In the genomic region with DNA sequence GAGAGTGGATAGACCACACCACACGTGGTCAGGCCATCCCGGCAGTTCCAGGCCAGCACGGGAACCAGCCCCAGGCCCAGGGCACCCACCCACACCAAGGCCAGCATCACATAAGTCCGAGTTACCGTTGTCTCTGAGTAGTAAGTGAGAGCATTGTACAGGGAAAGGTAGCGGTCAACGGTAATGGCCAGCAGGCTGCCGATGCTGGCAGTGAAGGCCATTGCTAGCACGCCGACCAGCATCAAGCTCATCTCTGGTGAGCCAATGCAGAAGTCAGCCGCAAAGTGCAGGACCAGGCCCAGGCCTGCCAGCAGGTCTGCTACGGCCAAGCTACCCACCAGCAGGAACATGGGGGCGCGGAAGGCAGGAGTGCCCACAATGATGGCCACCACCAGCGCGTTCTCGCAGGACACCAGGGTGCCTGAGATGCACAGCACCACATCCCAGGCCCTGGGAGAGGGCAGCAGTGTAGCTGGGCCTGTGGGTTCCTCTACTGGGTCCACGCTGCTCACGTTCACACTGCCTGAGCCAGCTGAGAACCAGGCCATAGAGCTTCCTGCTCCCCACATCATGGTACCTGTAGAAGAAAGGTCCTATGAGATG, we compare ENCODE assay signal across 22 mouse cellular contexts. TPM values are rescaled to one million over a fixed set of nuclear protein-coding genes. Genes with fewer than 3 reads are reported as not detected.
A peak's percentile ranks its signal among the peaks of the same experiment; 100 is the strongest.
DNase-seq lines count a peak whose midpoint lies in the region; ATAC-seq lines count a peak whose summit lies in the region.
"Had no signal": no experiment of that assay in that cellular context is flagged by ENCODE, and none has a peak within 500 bp of the region (broad histone marks: within the 10 kb centered on the region; RNA-seq: fewer than 3 reads in every experiment).

No protein-coding gene starts in this region.

- H3K4me2 ChIP-seq in hindbrain, embryonic 12.5 days (replicated peaks): no peak overlapping the region

- peaks cover 33% of the 10 kb centered on the region for H3K4me1 ChIP-seq in hindbrain, embryonic 10.5 days (replicated peaks)
- peaks cover 25% of the 10 kb centered on the region for H3K4me1 ChIP-seq in hindbrain, embryonic 12.5 days
- H3K4me1 ChIP-seq in megakaryocyte, embryonic 14.5 days: peaks cover 44% of the 10 kb centered on the region

- peaks cover 83% of the 10 kb centered on the region for H3K27me3 ChIP-seq in hindbrain, embryonic 10.5 days (ENCODE audit: insufficient read depth, poor library complexity, severe bottlenecking)
- peaks cover 59% of the 10 kb centered on the region for H3K27me3 ChIP-seq in hindbrain, embryonic 12.5 days
- peaks cover 74% of the 10 kb centered on the region for H3K27me3 ChIP-seq in megakaryocyte, embryonic 14.5 days (replicated peaks)

- peak; percentile 24 for DNase-seq in cerebellum, adult 8-10 months
- DNase-seq in cerebellum, adult 11 months: no peak
- no peak for DNase-seq in hindbrain, embryonic 10.5 days (ENCODE audit: low spot score)
- DNase-seq: adrenal gland, postnatal 10 days; embryo, embryonic 11 days; gastrocnemius, postnatal 36 days; heart, adult 18-20 months; heart, postnatal 14 days; kidney, adult 2 months had no signal

- H3K27ac ChIP-seq in hindbrain, embryonic 10.5 days: no peak overlapping the region
- H3K27ac ChIP-seq in hindbrain, embryonic 12.5 days: no peak overlapping the region
- H3K27ac ChIP-seq: embryonic facial prominence, embryonic 12.5 days; forebrain, embryonic 15.5 days; heart, embryonic 15.5 days had no signal

- no peaks in the 10 kb centered on the region for H3K9me3 ChIP-seq in hindbrain, embryonic 10.5 days
- H3K9me3 ChIP-seq in hindbrain, embryonic 12.5 days (replicated peaks): no peaks in the 10 kb centered on the region
- no peaks in the 10 kb centered on the region for H3K9me3 ChIP-seq in megakaryocyte, embryonic 14.5 days
- H3K9me3 ChIP-seq: embryonic facial prominence, embryonic 12.5 days; forebrain, embryonic 15.5 days; heart, embryonic 10.5 days; heart, embryonic 15.5 days had no signal

- ATAC-seq in hindbrain, embryonic 12.5 days (ENCODE audit: low FRiP score): no peak
- no peak for ATAC-seq in megakaryocyte, adult 5-6 weeks (ENCODE audit: poor library complexity, severe bottlenecking)
- ATAC-seq: forebrain, embryonic 15.5 days; intestine, embryonic 16.5 days had no signal

- no peaks in the 10 kb centered on the region for H3K36me3 ChIP-seq in hindbrain, embryonic 10.5 days
- no peaks in the 10 kb centered on the region for H3K36me3 ChIP-seq in hindbrain, embryonic 12.5 days
- H3K36me3 ChIP-seq in megakaryocyte, embryonic 14.5 days (replicated peaks; ENCODE audit: low read length): no peaks in the 10 kb centered on the region
- H3K36me3 ChIP-seq: embryonic facial prominence, embryonic 12.5 days; forebrain, embryonic 15.5 days; heart, embryonic 10.5 days; heart, embryonic 15.5 days had no signal

- H3K4me3 ChIP-seq in hindbrain, embryonic 10.5 days: 0 out of 2 replicates have a peak overlapping the region, but pooled peaks have one; percentile 6
- no peak overlapping the region for H3K4me3 ChIP-seq in hindbrain, embryonic 12.5 days
- peak overlapping the region; percentile 48 for H3K4me3 ChIP-seq in megakaryocyte, embryonic 14.5 days (replicated peaks)

- WGBS in hindbrain, embryonic 10.5 days: 91% methylated on average over 19 of the region's 19 CpGs
- WGBS in hindbrain, embryonic 12.5 days: 90% methylated on average over 19 of the region's 19 CpGs

- H3K9ac ChIP-seq in hindbrain, embryonic 12.5 days: no peak overlapping the region

RNA-seq across cellular contexts. Expression of gene Cd164l2, which starts 1.0 kb away (rescaled TPM):
- polyA plus RNA-seq in hindbrain, embryonic 10.5 days (2016; fragmentation: Nextera tagmentation; extraction: Ambion mirVana): 1.1 and 2.2 TPM in 2 replicates
- polyA plus RNA-seq in hindbrain, embryonic 12.5 days (2016; fragmentation: Nextera tagmentation; extraction: Ambion mirVana): 2.0 and 2.3 TPM in 2 replicates
- polyA plus RNA-seq in megakaryocyte, embryonic 14.5 days (2012; ENCODE audit: insufficient read depth, low replicate concordance): 1.7 and 2.5 TPM in 2 replicates
- not detected in 2 replicates for total RNA-seq in megakaryocyte, adult 5-6 weeks (2015)
- total RNA-seq in megakaryocyte, adult 5-6 weeks (2017): not detected in 2 replicates
- total RNA-seq: common myeloid progenitor, adult 5-6 weeks; heart, adult 18-20 months; heart, postnatal 14 days; hematopoietic stem cell, adult 5-6 weeks; MEL had no signal
- polyA plus RNA-seq: forebrain, embryonic 11.5 days had no signal

RNA-seq across cellular contexts. Expression of gene Gpr3, which starts 1.4 kb away (rescaled TPM):
- polyA plus RNA-seq in hindbrain, embryonic 10.5 days (2016; fragmentation: Nextera tagmentation; extraction: Ambion mirVana): 0.32 and 0.35 TPM in 2 replicates
- 0.08 and 0.35 TPM in 2 replicates for polyA plus RNA-seq in hindbrain, embryonic 12.5 days (2016; fragmentation: Nextera tagmentation; extraction: Ambion mirVana)
- not detected in 2 replicates for polyA plus RNA-seq in megakaryocyte, embryonic 14.5 days (2012; ENCODE audit: insufficient read depth, low replicate concordance)
- total RNA-seq in megakaryocyte, adult 5-6 weeks (2015): 0.21 TPM in 1 of 2 replicates, not detected in the other
- total RNA-seq in megakaryocyte, adult 5-6 weeks (2017): not detected in 2 replicates
- total RNA-seq: common myeloid progenitor, adult 5-6 weeks; gastrocnemius, adult 8-10 months; gastrocnemius, postnatal 36 days; heart, adult 18-20 months had no signal
- polyA plus RNA-seq: embryonic facial prominence, embryonic 12.5 days had no signal

RNA-seq across cellular contexts. Expression of gene Map3k6, which starts 29.7 kb away (rescaled TPM):
- 1.7 and 1.9 TPM in 2 replicates for polyA plus RNA-seq in hindbrain, embryonic 10.5 days (2016; fragmentation: Nextera tagmentation; extraction: Ambion mirVana)
- 1.9 and 2.3 TPM in 2 replicates for polyA plus RNA-seq in hindbrain, embryonic 12.5 days (2016; fragmentation: Nextera tagmentation; extraction: Ambion mirVana)
- 4.1 and 11.6 TPM in 2 replicates for polyA plus RNA-seq in megakaryocyte, embryonic 14.5 days (2012; ENCODE audit: insufficient read depth, low replicate concordance)
- total RNA-seq in megakaryocyte, adult 5-6 weeks (2015): 10.2 and 11.7 TPM in 2 replicates
- total RNA-seq in megakaryocyte, adult 5-6 weeks (2017): 9.1 and 13.4 TPM in 2 replicates

RNA-seq across cellular contexts. Expression of gene Sytl1, which starts 52.0 kb away (rescaled TPM):
- 1.2 and 1.6 TPM in 2 replicates for polyA plus RNA-seq in hindbrain, embryonic 10.5 days (2016; fragmentation: Nextera tagmentation; extraction: Ambion mirVana)
- polyA plus RNA-seq in hindbrain, embryonic 12.5 days (2016; fragmentation: Nextera tagmentation; extraction: Ambion mirVana): 0.67 and 1.2 TPM in 2 replicates
- 6.0 TPM in 1 of 2 replicates, not detected in the other for polyA plus RNA-seq in megakaryocyte, embryonic 14.5 days (2012; ENCODE audit: insufficient read depth, low replicate concordance)
- 1.9 and 2.5 TPM in 2 replicates for total RNA-seq in megakaryocyte, adult 5-6 weeks (2015)
- total RNA-seq in megakaryocyte, adult 5-6 weeks (2017): 2.1 and 3.7 TPM in 2 replicates
